Mouse (Mus musculus) cerebellum, adult 2 months (tissue): Measurements from ENCODE around the gene Hist1h2bb.

Source experiments
- CTCF ChIP-seq: fragments of 200-500 bp; IDR thresholded peaks from 2 replicates; pipeline ENCODE4 v1.5.1; 2011; ENCODE audit warnings: low read depth, mild to moderate bottlenecking, control low read depth, low read length, moderate library complexity, borderline replicate concordance; ENCODE audit not compliant: insufficient read depth
- POLR2A ChIP-seq: fragments of 200-500 bp; IDR thresholded peaks from 2 replicates; pipeline ENCODE4 v1.6.1; 2011; ENCODE audit warnings: low read length, control low read depth, borderline replicate concordance; ENCODE audit not compliant: insufficient read depth

DNA sequence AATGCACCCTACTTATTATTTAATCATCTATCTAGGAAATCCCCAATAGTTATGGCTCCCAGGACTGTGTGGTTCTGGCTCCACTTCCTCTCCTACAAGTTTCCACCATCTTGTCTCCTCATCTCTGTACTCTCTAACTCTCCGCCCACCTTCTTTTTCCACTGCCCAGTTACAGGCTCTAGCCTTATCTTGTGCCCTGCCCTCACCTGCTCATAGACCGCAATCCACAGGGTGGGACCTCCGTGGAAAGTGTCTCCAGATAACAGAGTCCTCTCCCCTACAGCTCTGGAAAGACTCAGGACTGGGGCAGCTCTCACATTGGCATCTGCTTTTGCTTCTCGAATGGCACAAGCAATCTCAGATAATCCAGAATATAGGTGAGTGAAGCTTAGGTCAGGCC is 32.5 kb downstream of the Hist1h2bb start:
- TF ChIP-seq POLR2A = no peak
- TF ChIP-seq CTCF = no peak
